ENCODE assay signal across 18 mouse cellular contexts in the genomic region with DNA sequence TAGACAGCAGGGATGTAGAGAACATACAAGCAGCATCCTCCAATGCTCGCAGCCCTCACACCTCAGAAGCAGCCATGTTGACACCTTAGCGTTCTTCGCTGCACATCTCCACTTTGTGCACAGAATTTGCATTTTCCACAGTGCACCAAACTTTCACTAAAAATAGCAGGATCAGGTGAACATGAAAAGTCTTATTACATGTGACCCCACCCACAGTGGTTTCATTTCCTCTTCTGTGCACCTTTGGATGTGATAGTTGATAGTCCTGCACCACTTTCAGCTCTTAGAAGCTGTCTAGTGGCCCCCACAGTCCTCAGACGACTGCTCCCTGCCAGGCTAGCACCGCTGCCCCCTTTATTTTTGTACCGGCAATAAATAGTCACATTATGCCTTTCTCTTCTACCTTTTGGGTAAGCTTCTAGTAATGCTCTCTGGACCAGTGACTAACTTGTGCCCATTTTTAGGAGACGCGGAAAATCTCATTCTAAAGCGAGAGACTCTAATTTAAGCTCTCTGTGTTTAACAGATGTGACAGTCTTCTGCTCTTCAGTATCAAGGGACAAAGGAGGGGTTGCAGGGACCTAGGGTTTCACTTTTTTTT. TPM values are rescaled to one million over a fixed set of nuclear protein-coding genes. Genes with fewer than 3 reads are reported as not detected.
DNase-seq lines count a peak whose midpoint lies in the region; ATAC-seq and TF ChIP-seq lines count a peak whose summit lies in the region.
"Had no signal": no experiment of that assay in that cellular context is flagged by ENCODE, and none has a peak within 500 bp of the region (broad histone marks: within the 10 kb centered on the region; RNA-seq: fewer than 3 reads in every experiment).

No protein-coding gene starts in this region.

- TF ChIP-seq POLR2A in olfactory bulb, adult 2 months (IDR thresholded peaks at IDR 0.05; ENCODE audit: insufficient read depth, low read depth, low read length), result no peak

- H3K4me3 ChIP-seq in olfactory bulb, adult 2 months (ENCODE audit: insufficient read depth, low read depth, low read length), result no peak overlapping the region
- H3K4me3 ChIP-seq: gastrocnemius, adult 2 months; layer of hippocampus, adult 2 months; limb, embryonic 12.5 days; liver, embryonic 13.5 days had no signal

- peak; percentile 36 for ATAC-seq in frontal cortex, adult (ENCODE audit: low TSS enrichment)
- ATAC-seq in activated CD4-positive, CD25-positive, alpha-beta regulatory T cell, adult 4 months, result peak; percentile 63
- ATAC-seq in erythroid progenitor cell, adult 5-6 weeks (replicated peaks; ENCODE audit: low FRiP score, poor library complexity, severe bottlenecking), result no peak
- ATAC-seq: forebrain, embryonic 14.5 days; intestine, postnatal 0 days had no signal

- peaks cover 30% of the 10 kb centered on the region for H3K4me1 ChIP-seq in olfactory bulb, adult 2 months (ENCODE audit: control insufficient read depth, insufficient read depth, low read length)

- TF ChIP-seq CTCF in olfactory bulb, adult 2 months (IDR thresholded peaks at IDR 0.05; ENCODE audit: insufficient read depth, low read depth, low read length), result no peak

- 46% methylated on average over 9 of the region's 9 CpGs for WGBS in olfactory bulb, adult 2 months

- no peak for DNase-seq in frontal cortex, postnatal 14 days (ENCODE audit: low spot score in 2 of 2)
- peak; percentile 95 for DNase-seq in A20 (ENCODE audit: low read depth, low spot score)
- no peak for DNase-seq in cerebellum, adult 9-10 months
- no peak for DNase-seq in left cerebral cortex, adult 9 months (ENCODE audit: low spot score in 2 of 2)
- DNase-seq: cerebellum, adult 11 months; cerebellum, postnatal 36 days; gastrocnemius, adult 2 months; liver, embryonic 13.5 days; retina, postnatal 1 day had no signal

- peak overlapping the region; percentile 8 for H3K27ac ChIP-seq in olfactory bulb, adult 2 months (ENCODE audit: insufficient read depth, low read depth, low read length)
- H3K27ac ChIP-seq: gastrocnemius, adult 2 months; kidney, postnatal 0 days; limb, embryonic 12.5 days; liver, embryonic 13.5 days had no signal

RNA-seq across cellular contexts. Expression of a gene that starts 11.7 kb away (rescaled TPM):
- 10 to 100 TPM; 40.1 to 49.5 TPM for polyA plus RNA-seq in activated CD4-positive, CD25-positive, alpha-beta regulatory T cell, adult 4 months (2017; shearing (Covaris generic))
- polyA plus RNA-seq in olfactory bulb, adult 2 months (2012; ENCODE audit: insufficient read depth, insufficient read length, low replicate concordance, missing spikeins), result not detected in 2 replicates
- total RNA-seq in erythroid progenitor cell, adult 5-6 weeks (2015; ENCODE audit: low replicate concordance), result 20.9 and 22.2 TPM in 2 replicates
- total RNA-seq in erythroid progenitor cell, adult 5-6 weeks (2017; ENCODE audit: low replicate concordance), result 10.0 and 13.1 TPM in 2 replicates

RNA-seq across cellular contexts. Expression of a gene that starts 17.0 kb away (rescaled TPM):
- polyA plus RNA-seq in activated CD4-positive, CD25-positive, alpha-beta regulatory T cell, adult 4 months (2017; shearing (Covaris generic)), result 1 to 10 TPM in 1 of 2 experiments, under 1 TPM in 1; 0.53 to 1.2 TPM
- polyA plus RNA-seq in olfactory bulb, adult 2 months (2012; ENCODE audit: insufficient read depth, insufficient read length, low replicate concordance, missing spikeins), result 106 TPM in 1 of 2 replicates, not detected in the other
- 6.5 and 7.1 TPM in 2 replicates for total RNA-seq in erythroid progenitor cell, adult 5-6 weeks (2015; ENCODE audit: low replicate concordance)
- total RNA-seq in erythroid progenitor cell, adult 5-6 weeks (2017; ENCODE audit: low replicate concordance), result 7.1 and 13.2 TPM in 2 replicates

RNA-seq across cellular contexts. Expression of a gene that starts 56.7 kb away (rescaled TPM):
- 1 to 10 TPM; 7.9 to 8.2 TPM for polyA plus RNA-seq in activated CD4-positive, CD25-positive, alpha-beta regulatory T cell, adult 4 months (2017; shearing (Covaris generic))
- polyA plus RNA-seq in olfactory bulb, adult 2 months (2012; ENCODE audit: insufficient read depth, insufficient read length, low replicate concordance, missing spikeins), result not detected in 2 replicates
- 15.1 and 15.9 TPM in 2 replicates for total RNA-seq in erythroid progenitor cell, adult 5-6 weeks (2015; ENCODE audit: low replicate concordance)
- total RNA-seq in erythroid progenitor cell, adult 5-6 weeks (2017; ENCODE audit: low replicate concordance), result 18.0 and 28.1 TPM in 2 replicates

Comparison
In these comparisons a context has a peak if more than half of its experiments do, and no peak if none do; other contexts are left out.
1. RNA of a gene that starts 17.0 kb away (polyA plus RNA-seq): 106 TPM in olfactory bulb, adult 2 months; 0.53 to 1.2 TPM in activated CD4-positive, CD25-positive, alpha-beta regulatory T cell, adult 4 months; every median in the first group is over 10 times any median in the second.
2. RNA of a gene that starts 56.7 kb away (polyA plus RNA-seq): not detected in olfactory bulb, adult 2 months; 7.9 to 8.2 TPM in activated CD4-positive, CD25-positive, alpha-beta regulatory T cell, adult 4 months; every median in the first group is over 10 times any median in the second.